Mouse (Mus musculus): ENCODE measurements around the gene Scpep1.

GRCm38 (mm10) chr11:88995616-88996015, 40.4 kb upstream of the Scpep1 start:
- no peak for TF ChIP-seq POLR2A (IDR thresholded peaks at IDR 0.05; ENCODE audit: low read depth, low read length)
- TF ChIP-seq CTCF (IDR thresholded peaks at IDR 0.05; ENCODE audit: extremely low read depth, insufficient read depth, insufficient read length, insufficient replicate concordance), result no peak
